Mouse (Mus musculus) megakaryocyte progenitor cell, adult 5-6 weeks (primary cell): ENCODE data around the gene Zfp536. TPM values are rescaled to one million over a fixed set of nuclear protein-coding genes. Genes with fewer than 3 reads are reported as not detected.
A peak's percentile ranks its signal among the peaks of the same experiment; 100 is the strongest.

Experiments
- ATAC-seq: replicated peaks from 2 replicates; pipeline ENCODE4 v1.8.0; 2016; ENCODE audit warnings: mild to moderate bottlenecking, moderate TSS enrichment, inconsistent platforms; ENCODE audit not compliant: poor library complexity
- total RNA-seq, 2 experiments: library from RNA; stranded (forward) in 1 of 2; stranded (reverse) in 1 of 2; fragments of 157-497, 149-512 nt in 1 of 2; fragments of 200-1000 nt in 1 of 2; gene quantifications; 2 replicates each; pipeline versions ENCODE4 v1.2.3 to v1.2.4; 2015 to 2017

Gene Zfp536
- total RNA-seq, 2 experiments from 2014 or later: not detected

GRCm38 (mm10) chr7:37695066-37695465, 78.4 kb downstream of the Zfp536 start:
- ATAC-seq: no peak

DNA sequence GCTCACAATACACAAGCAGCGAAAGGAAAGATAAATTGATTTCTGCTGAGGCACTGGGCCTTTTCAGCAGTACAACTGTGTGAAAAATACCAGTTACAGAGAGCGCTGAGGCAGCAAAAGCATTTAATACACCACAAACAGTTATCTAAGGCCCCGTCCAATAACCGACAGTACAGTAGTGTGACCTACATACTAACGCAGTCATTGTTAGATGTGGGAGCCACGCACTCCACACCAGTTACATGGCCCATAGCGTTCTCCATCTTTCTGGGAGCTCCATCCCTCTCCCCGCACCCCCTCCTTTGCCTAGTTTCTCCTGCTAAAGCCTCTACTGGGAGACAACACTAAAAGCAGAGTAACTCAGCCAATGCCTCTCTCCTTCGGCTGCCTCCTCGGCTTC, 82.8 kb downstream of the Zfp536 start:
- ATAC-seq: no peak

DNA sequence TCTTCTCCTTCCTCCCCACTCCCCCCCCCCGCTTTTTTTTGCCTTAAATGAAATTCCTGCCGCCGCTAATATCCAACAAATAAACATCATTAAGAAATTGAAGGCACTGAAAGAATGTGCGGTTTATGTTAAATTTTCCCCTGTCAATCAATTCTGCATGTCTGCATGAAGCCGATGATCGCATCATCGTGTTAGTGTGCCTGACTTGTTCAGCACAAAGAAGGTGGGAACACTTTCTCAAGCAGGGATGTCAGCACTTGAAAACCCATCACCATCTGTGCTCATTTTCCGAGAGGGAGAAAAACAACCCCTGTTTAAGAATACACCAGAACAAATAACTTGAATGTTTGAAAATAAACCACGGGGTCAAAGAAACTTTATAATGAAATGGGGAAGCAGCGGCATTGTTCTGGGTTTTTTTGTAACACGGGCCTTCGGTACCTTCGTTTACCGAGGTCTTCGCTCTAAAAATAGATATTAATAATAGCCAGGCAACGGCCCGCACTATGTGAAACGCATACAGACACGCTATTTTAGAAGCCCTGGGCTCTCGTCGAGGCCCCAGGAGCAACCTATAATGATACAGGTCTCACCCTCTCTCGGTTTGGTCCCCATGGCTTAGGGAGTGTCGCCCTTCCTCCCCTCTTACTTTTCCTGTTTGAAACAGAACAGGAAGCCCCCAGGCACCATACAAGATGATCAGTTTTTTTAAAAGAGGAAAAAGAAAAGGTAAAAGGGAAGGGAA, 83.7 kb downstream of the Zfp536 start:
- no peak for ATAC-seq

DNA sequence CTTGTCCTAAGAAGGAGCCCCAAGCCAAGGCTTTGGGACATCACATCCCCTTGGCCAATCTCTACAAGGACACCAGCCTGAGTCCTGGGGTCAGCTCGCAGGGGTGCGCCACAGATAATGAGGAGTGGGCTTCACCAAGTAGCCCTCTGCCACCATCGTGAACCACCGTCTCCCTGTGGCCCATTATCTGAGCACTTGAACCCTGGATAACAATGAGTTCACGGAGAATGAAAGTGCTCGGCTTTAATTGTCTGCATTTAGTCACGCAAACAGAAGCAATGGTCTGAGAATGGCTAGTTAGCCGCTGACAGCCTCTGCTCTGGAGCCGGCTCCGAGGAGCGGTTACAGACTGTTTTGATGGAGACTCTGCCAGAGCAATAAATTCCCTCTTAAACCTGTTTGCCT, 84.3 kb downstream of the Zfp536 start:
- ATAC-seq: no peak

GRCm38 (mm10) chr7:37686366-37686765, 87.1 kb downstream of the Zfp536 start:
- no peak for ATAC-seq

DNA sequence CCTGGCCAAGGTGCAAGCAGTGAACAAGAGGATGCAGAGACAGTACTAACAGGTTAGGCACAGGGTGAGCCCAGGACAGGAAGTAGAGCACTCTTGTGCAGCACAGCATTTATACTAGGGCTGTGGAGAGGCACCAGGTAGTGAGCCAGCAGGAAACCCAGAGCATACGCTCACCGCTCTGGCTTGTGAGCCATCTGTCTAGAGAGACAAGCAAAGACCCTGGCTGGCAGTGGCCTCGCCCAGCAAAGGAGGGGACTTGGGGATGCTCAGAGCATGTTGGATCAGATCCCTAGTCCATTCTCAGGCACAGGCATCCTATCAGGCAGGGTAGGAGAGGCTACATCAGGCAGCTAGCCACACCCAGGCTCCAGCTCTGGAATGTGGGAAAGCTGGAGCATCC, 88.2 kb downstream of the Zfp536 start:
- no peak for ATAC-seq

GRCm38 (mm10) chr7:37681335-37681734, 92.1 kb downstream of the Zfp536 start:
- ATAC-seq: no peak

DNA sequence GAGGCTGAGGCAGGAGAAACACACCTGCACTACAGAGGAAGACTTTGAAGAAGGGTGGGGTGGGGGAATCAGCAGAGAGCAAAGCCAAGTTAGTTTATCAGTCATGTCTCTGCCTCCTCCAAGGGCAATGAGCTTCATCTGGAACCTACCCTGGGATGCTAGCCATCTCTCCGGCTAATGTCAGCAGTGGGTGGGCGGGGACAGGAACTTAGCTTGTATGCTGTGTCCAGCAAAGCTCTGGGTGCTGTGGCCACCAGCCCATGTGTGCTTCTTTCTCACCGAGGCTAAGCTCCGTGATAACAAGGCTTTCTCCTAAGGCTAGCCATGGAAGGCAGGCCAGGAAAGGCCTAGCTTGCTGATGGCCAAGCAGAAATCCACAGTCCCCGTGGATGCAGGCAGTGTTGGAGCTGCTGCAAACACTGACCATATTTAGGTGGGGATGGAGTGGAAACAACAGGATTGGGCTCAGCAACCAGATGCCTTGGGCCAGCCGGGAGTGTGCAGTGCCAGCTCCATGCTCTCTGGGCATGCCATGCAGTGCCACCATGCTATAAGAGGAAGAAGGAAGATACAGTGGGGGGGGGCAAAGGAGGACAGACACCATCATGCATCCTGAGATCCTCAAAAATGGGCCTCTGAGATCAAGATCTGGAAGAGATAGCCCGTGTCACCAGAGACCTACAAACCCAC, 109.6 kb downstream of the Zfp536 start:
- ATAC-seq: no peak

DNA sequence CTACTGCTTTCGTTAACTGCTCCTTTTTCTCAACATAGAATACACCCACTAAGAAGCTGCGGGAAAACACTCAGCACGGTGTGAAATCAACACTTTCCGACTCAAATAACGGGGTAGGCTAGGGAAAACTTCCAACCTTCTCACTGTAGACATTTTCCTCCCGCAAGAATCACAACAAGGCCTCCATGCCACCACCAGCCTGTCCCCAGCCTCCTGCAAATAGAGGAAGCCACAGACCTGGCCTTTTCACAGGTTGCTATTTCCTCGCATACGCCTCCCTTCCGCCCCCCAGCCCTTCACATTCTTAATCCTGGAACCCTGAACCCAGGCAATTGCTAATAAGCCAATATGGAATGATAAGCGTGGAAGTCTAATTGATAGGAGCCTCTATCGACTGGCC, 124.8 kb downstream of the Zfp536 start:
- peak; percentile 39 for ATAC-seq

DNA sequence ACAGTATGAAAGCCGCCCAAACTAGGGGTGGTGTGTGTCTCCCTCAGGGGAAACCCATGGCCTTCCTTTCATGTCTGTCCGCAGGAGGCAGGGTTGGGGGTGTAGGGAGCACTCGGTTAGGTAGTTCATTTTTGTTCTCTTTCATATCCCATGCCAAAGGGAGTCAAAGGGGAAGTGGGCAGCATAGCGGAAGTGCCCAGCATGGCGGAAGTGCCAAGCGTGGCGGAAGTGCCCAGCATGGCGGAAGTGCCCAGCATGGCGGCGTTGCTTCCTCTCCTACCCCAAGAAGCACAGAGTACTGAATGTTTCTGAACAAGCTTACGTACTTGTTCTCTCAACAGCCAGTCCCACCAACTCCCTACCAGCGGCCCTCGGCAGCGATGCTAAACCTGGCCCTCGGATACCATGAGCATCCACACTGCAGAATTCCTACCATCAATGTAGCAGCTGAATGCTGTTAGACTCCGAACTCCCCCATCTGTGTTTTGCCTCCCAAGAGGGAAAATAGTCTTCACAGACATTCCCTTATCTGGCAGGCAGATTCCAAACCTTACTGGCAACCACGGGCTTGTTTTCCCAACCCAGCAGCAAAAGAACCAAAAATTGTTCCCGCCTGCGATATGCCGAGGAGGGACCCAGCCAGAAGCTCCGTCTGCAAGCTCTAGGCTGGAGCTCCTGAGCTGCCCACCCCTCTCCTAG, 125.4 kb downstream of the Zfp536 start:
- ATAC-seq: peak; percentile 66

DNA sequence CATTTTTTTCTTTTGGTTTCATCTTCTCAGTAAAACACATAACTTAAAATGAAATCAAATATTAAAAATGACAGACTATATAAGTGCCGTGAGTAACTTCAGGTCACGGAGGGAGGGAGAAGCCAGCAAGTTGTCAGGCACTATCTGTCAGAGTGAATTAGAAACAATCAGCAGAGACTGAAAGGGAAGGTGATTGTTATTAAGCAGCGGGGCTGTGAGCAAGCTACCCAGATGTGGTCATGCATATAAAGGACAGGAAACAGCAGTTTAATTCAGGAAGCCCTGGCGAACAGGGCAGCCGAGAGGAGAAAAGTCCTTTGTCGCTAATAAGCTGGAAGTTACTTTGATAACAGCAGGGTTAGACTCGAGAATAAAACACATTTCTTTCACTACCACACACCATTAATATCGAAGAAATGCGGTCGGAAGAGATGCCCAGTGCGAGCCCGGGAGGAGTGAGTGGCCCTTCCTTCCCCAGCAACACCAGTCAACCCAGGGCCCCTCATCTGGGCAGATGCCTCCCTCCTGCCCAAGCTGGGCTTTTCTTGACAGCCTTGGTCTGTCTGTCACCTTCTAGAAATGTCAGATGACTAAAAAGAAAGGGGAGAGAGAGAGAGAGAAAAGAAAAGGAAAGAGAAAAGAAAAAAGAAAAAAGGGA, 133.6 kb downstream of the Zfp536 start:
- peak; percentile 68 for ATAC-seq

DNA sequence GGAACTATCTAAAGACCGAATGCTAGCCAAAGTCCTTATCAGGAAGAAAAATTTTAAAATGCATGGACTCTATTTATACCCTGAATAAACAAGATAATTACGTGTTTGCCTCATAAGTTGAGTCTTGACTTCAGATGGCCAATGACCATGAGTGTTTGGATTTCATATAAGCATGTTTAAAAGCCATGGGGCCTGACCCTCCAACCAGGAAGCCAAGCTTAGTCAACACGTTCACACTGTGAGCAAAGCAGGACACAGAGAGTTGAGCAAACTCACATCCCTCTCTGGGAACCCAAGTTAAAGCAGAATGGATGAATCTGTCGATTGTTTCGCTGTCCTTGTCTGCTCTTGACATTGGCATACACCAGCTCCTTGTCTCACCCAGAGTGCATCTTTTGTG, 138.6 kb downstream of the Zfp536 start:
- no peak for ATAC-seq

GRCm38 (mm10) chr7:37630410-37630809, 143.0 kb downstream of the Zfp536 start:
- ATAC-seq: peak; percentile 80

- no peak for ATAC-seq
These were observed 145.4 kb downstream of the Zfp536 start for GRCm38 (mm10) chr7:37627897-37628510.

- no peak for ATAC-seq
These were observed 147.7 kb downstream of the Zfp536 start for GRCm38 (mm10) chr7:37625758-37626157.

- peak; percentile 13; the same call in 1 of the 2 replicates for ATAC-seq
These were observed 148.6 kb downstream of the Zfp536 start for GRCm38 (mm10) chr7:37624759-37625340.

DNA sequence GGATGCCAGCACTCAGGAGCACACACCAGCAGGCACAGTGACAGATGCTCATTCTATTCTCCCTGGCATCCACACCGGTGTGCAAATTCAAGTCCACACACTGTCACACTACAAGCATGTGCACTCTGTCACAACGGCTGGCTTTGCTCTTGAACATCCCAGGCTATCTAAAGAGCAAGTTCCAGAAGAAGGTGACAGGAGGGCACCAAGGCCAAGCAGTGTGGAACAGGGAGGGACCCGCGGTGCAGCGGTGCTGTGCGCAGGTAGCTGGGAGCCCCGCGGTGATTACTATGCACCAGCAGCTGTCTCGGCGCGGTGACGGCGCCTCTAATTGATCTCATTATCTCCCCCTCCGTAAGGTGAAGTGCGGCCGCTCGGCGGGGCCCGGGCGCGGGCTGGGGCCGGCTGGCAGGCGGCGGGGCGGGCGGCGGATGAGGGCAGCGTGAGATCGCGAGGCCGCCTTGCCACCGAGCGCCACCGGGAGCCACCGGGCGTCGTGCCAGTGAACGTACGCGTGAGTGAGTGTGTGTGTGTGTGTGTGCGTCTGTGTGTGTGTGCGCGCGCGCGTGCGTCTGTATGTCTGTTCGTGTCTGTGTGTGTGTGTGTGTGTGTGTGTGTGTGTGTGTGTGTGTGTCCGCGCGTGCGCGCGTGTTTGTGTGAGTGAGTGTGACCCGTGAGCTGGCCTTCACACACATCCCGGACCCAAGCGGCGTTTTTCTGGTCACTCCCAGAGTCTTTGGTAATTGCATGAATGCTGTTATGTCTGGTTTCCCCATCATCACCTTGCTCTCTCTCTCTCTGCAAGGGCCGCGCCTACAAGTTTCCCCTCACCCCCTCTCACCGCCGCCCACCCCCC, 149.3 kb downstream of the Zfp536 start:
- ATAC-seq: peak; percentile 82

DNA sequence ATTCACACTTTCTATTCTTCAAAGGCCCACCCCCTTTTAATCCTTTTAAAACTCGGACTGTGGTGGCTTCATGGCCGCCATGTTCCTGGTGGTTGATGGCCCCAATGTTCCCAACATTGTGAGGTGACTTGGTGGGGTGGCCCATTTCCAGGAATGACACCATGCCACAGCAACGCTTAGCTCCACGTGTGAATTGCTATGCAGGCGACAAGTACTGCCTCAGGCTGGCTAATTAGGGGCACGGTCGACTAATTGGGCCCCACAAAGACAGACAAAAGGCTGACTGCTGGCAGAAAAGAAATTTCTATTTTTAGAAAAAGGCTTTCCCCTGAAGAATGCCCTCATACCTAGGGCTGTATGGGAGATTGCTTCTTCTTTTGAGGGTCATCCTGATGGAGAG, 154.2 kb downstream of the Zfp536 start:
- no peak for ATAC-seq

GRCm38 (mm10) chr7:37617880-37618279, 155.6 kb downstream of the Zfp536 start:
- ATAC-seq: no peak

DNA sequence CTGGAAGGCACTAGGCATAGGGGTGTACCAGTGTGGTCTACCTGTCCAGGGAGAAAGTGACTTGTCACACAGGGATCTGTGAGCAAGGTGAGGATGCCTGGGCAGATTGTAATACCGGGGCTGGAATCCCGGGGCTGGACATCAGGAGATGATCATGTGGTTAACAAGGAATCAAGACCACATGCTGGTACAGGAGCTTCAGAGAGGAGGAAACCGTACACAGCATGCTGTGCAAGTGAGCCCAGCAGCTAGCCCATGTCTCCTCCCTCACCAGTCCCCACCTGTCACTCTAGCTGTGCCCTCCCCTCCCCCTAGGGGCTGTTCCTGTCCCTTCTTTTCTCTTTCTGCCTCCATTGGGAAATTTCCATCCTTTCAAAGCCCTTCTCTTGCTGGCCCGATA, 157.5 kb downstream of the Zfp536 start:
- ATAC-seq: no peak
